In the genomic region with DNA sequence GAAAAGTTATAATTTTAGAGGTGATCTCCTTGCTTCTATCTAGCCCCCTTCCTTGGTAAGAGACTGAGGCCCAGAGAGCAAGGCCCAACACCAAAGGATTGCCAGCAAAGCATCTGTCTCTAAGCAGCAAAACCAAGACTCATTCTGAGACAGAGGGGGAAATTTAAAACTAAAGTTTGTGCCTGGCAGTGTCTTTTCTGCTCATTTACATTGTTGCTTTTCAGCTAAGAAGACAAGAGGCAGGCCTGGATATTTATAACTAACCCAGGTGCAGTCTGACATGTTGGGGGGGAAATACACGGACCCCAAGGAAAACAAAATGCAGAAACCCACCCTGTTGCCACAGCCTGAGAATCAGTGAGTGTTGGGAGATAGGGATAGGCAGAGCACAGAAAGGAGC, we compare ENCODE assay signal across 27 mouse cellular contexts.
"Had no signal": no experiment of that assay in that cellular context is flagged by ENCODE, and none has a peak within 500 bp of the region (broad histone marks: within the 10 kb centered on the region; RNA-seq: fewer than 3 reads in every experiment).

No protein-coding gene starts in this region.

- H3K9me3 ChIP-seq: embryonic facial prominence, embryonic 10.5 days; embryonic facial prominence, embryonic 12.5 days; embryonic facial prominence, embryonic 13.5 days; embryonic facial prominence, embryonic 15.5 days; forebrain, embryonic 10.5 days; forebrain, embryonic 12.5 days; forebrain, embryonic 13.5 days; forebrain, embryonic 15.5 days had no signal

- H3K36me3 ChIP-seq: embryonic facial prominence, embryonic 10.5 days; embryonic facial prominence, embryonic 12.5 days; embryonic facial prominence, embryonic 13.5 days; embryonic facial prominence, embryonic 15.5 days; forebrain, embryonic 10.5 days; forebrain, embryonic 12.5 days; forebrain, embryonic 15.5 days had no signal

- ATAC-seq: forebrain, embryonic 13.5 days; forebrain, embryonic 14.5 days; forebrain, embryonic 15.5 days; forebrain, embryonic 16.5 days; forebrain, postnatal 0 days had no signal

- DNase-seq: cerebellum, adult 9-10 months; cerebellum, adult 9-11 months; cerebellum, postnatal 10 days; cerebellum, postnatal 14 days; cerebellum, postnatal 25 days; cerebellum, postnatal 36 days; embryo, embryonic 11 days; forebrain, postnatal 0 days; gastrocnemius, adult 2 months; gastrocnemius, postnatal 10 days; gastrocnemius, postnatal 14 days; gastrocnemius, postnatal 25 days; gastrocnemius, postnatal 36 days; heart, adult 11 months; heart, adult 18-20 months; heart, adult 2 months had no signal

- H3K27me3 ChIP-seq: forebrain, embryonic 15.5 days had no signal

- H3K9ac ChIP-seq: embryonic facial prominence, embryonic 12.5 days; embryonic facial prominence, embryonic 13.5 days; embryonic facial prominence, embryonic 15.5 days; forebrain, embryonic 12.5 days; forebrain, embryonic 13.5 days; forebrain, embryonic 15.5 days; forebrain, postnatal 0 days had no signal

- H3K4me2 ChIP-seq: embryonic facial prominence, embryonic 12.5 days; embryonic facial prominence, embryonic 13.5 days; embryonic facial prominence, embryonic 15.5 days; forebrain, embryonic 12.5 days; forebrain, embryonic 13.5 days; forebrain, embryonic 15.5 days had no signal

- H3K4me3 ChIP-seq: embryonic facial prominence, embryonic 10.5 days; embryonic facial prominence, embryonic 12.5 days; embryonic facial prominence, embryonic 13.5 days; embryonic facial prominence, embryonic 15.5 days; erythroblast, embryonic 14.5 days; forebrain, embryonic 10.5 days; forebrain, embryonic 12.5 days; forebrain, embryonic 13.5 days; forebrain, embryonic 15.5 days; gastrocnemius, adult 2 months; heart, adult 2 months had no signal

- H3K27ac ChIP-seq: embryonic facial prominence, embryonic 10.5 days; embryonic facial prominence, embryonic 12.5 days; embryonic facial prominence, embryonic 13.5 days; embryonic facial prominence, embryonic 15.5 days; forebrain, embryonic 10.5 days; forebrain, embryonic 12.5 days; forebrain, embryonic 13.5 days; forebrain, embryonic 15.5 days; gastrocnemius, adult 2 months; heart, adult 2 months had no signal
